Mouse (Mus musculus) adrenal gland, adult 18-20 months (tissue): Measurements from ENCODE around the gene Klf2. TPM values are rescaled to one million over a fixed set of nuclear protein-coding genes. Genes with fewer than 3 reads are reported as not detected.

ENCODE experiments used
- DNase-seq, 2 experiments: peaks; one replicate each; pipeline ENCODE4 v3.0.0; 2021 to 2022; ENCODE audit warnings: low spot score in 2 of 2
- total RNA-seq, 2 experiments: library from RNA; stranded (reverse); gene quantifications; 1 replicate in 1 of 2; 2 replicates in 1 of 2; pipeline ENCODE4 v1.2.3; 2021

The Klf2 gene
- total RNA-seq, 2 experiments from 2014 or later, result 44.4 to 68.3 TPM

DNA sequence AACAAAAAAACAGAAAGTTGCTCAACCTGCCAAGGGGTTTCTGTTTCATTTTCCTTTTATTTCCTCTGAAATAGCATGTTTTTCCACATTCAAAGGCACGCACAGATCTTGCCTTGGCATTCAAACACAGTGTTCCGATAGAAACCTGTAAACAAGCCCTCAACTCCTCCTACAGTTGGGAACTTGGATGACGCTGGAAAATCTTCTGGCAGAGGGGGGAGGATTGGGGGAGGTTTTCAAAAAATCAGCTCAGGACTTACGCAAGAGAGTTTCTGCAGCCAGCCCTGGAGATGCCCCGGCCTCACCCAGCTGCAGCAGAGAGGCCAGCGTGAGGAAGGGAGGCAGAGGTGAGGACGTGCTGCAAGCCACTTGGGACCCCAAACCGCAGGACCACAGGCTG, 15.2 kb upstream of the Klf2 start:
- DNase-seq, result peak; percentile 51 to 60

DNA sequence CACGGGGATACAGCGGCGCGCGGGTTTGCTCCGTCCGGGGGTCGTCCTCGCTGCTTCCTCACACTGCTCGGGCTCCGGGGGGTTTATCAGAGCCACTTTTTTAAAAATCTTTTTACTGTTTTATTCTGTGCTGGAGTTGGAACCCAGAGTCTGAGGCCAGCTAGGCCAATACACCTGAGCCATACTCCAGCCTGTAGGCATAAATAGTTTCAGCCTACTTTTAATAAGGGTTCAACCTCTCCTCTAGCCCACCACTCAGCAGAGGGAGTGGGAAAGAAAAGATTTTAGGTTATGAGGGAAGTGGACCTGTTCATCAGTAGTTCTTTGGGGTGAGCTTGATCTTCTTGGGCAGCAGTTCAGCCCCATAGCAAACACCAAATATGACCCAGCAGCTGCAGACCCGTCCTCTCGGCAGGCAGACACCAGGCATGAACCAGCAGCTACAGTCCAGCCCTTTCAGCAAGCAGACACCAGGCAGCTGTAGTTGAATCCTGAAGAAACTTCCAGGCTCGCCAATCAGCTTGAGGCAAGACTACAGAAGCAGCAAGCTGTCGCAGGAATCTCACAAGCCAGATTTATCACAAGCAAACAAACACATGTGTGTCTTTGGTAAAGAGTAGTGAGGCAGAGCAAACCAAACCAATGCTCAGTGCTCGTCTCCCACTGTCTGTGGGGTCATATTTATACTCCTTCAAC, 13.5 kb upstream of the Klf2 start, which contains the start of gene Gm10282:
TSS of gene Gm10282 (minus strand) at position 51 of the 696 bp plus-strand sequence.
- DNase-seq, result no peak

DNA sequence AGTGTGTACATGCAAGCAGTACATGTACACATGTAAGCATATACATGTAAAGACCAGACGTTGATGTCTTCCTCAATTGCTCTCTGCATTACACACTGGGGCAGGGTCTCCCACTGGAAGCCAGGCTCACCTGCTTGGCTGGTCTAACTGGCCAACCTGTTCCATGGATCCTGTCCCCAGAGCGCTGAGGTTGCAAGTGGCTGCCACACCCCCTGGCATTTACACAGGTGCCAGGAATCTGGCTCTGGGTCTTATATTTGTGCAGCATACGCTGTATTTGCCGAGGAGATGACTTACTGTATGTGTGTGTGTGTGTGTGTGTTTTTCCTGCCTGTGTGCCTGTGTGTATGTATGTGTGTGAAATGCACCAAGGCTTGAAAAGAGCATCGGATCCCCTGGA, 11.9 kb upstream of the Klf2 start:
- DNase-seq, result no peak

DNA sequence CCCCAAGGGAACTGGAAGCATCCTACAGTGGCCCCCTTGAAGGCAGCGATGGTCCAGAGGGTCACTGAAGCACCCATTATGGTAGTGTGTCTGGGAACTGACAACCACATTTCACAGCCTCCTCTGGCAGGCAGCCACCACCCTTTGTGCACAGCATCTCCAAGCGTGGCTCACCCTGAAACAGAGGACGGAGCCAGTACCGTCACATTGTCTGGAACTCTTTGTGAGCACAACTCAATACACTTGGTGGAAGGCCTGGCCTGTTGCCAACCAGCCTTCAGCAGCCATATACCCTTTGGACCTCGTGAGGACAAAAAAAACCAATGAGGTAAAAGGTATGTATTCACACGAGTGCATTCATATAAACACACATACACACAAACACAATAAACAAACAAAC, 10.6 kb upstream of the Klf2 start:
- DNase-seq, result no peak

DNA sequence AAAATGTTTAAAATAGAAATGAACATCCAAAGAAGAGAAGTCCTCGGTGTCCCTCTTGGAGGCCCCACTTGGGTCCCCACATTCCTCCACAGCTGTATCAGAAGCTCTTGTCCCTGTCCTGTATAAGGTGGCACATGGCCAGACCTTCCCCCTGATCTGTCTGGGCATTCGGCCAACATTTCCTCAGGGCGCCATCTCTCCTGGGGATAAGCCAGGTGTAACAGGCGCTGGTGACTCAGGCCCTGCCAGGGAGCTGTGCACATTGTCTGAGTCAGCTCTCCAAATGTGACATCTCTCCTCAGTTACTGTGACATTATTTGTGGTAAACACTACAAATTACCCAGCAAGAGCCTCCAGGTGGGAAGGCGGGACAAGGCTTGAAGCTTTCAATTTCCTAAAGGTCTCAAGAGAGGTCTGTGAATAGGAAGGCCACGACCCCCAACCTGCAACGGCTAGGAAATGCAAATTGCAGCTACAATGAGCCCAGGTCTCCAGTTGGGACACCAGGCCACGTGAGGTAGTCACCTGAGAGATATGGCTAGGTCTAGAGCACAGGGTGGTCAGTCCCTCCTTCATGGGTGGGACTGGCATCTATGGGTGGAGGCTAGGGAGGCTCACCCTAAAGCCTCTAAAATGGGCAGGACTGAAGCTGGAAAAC, 7.9 kb upstream of the Klf2 start:
- DNase-seq, result peak; percentile 71 to 81

DNA sequence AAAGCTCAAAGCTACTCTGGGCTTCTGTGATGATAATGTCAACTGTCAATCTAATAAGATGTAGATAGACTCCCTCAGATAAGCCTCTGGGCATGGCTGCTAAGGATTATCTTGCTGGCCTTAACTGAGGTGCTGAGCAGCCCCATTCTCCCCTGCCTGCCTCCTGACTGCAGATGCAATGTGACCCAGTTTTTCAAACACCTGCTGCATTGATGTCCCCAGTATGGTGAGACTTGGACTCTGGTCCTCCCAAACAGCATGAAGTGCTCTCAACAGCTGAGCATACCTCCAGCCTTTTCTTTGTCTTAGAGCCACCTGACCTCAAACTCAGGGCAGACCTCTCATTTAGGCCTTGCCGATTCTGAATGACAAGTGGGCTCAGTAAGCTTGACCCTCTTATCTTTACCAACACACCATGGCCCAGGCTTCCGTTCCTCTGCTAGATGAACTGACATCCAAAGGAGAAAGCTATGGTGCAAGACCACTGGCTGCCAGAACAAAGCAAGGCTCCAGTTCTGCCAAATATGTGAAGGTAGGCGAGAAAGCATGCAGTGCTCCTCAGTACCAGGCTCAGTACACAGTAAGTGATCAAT, 5.8 kb upstream of the Klf2 start:
- DNase-seq, result no peak

DNA sequence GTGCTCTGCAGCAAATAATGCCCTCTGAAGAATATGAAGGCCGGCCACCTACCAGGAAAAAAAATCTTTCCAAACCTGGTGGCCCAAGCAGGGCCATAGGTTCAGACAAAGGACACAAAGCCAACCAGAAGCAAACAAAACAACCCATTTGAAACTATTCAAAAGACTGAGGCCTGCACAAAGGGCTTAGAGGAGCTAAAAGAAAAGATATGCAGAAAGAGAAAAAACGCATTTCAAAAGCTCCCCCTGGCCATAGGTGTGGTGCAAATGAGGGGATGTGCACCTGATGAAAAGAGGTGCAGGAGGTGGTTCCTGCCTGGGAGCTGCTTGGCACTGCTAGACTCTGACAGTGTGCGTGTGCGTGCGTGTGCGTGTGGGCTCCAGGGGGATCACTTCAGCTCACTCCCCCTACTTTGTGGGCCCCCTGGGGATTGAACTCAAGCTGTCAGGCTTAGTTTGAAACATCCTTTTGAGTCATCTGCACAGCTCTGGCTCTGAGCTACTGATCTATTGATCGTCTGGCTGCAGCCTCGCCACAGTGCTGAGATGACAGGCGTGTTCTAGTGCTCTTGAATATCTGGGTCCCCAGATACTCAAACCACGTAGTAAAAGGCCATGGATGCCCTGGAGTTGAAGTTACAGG, 2.7 kb upstream of the Klf2 start:
- DNase-seq, result no peak

DNA sequence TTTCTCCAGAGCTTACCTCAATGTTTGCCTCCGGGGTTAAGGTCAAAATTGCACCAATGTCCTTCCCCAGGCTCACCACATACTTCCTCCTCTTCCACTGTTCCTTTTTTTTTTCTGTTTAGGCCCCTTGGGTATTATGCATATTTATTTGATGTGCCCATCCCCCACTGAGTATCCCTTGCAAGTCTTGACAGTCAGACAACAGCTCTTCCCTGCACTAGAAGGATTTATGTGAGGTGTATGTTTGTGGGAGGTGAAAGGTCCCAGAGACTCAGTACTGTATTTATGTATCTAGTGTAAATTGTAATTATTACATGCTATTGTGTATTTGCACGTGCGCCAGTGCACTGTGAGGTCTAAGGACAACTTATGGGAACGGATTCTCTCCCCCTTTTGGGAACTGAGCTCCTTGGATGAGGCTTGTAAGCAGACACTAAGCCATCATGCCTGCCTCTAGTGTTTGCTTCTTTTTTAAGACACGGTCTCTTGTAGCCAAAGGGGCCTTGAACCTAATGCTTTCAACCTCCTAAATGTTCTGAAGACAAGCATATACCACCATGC, 1.0 kb upstream of the Klf2 start:
- DNase-seq, result no peak

DNA sequence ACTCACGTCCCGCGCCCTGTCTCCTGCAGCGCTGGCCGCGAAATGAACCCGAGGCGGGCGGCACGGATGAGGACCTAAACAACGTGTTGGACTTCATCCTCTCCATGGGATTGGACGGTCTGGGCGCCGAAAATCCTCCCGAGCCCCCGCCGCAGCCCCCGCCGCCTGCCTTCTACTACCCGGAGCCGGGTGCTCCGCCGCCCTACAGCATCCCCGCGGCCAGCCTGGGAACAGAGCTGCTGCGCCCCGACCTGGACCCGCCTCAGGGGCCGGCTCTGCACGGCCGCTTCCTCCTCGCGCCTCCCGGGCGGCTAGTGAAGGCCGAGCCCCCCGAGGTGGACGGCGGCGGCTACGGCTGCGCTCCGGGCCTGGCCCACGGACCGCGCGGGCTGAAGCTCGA, 564 bp downstream of the Klf2 start:
- peak; percentile 43 to 55 for DNase-seq

DNA sequence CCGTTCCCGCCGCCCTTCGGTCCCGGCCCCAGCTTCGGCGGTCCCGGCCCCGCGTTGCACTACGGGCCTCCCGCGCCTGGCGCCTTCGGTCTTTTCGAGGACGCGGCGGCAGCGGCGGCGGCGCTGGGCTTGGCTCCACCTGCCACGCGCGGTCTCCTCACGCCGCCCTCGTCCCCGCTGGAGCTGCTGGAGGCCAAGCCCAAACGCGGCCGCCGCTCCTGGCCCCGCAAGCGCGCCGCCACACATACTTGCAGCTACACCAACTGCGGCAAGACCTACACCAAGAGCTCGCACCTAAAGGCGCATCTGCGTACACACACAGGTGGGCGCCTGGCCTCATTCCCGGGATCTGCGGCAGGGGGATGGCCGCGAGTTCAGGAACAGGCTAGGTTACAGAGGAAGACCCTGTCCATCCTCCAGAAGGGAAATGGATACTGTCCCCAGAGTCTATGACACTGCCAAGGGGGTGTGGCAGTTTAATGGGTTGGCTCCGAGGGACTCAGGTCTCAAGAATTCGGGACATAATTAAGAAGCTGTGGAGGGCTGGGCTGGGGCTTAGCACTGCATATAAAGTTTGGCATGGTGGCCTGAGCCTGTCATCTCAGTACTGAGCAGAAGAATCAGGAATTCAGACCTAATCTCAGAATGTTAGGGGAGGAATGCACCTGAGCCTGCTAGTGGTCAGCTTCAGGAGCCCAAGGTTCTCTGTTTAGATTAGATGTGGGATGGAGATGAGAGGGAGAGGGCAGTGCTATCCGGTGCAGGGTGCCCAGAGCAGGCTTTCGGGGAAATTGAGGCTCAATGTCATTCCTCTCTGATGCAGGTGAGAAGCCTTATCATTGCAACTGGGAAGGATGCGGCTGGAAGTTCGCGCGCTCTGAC, 1.3 kb downstream of the Klf2 start:
- peak; percentile 43 to 50 for DNase-seq

DNA sequence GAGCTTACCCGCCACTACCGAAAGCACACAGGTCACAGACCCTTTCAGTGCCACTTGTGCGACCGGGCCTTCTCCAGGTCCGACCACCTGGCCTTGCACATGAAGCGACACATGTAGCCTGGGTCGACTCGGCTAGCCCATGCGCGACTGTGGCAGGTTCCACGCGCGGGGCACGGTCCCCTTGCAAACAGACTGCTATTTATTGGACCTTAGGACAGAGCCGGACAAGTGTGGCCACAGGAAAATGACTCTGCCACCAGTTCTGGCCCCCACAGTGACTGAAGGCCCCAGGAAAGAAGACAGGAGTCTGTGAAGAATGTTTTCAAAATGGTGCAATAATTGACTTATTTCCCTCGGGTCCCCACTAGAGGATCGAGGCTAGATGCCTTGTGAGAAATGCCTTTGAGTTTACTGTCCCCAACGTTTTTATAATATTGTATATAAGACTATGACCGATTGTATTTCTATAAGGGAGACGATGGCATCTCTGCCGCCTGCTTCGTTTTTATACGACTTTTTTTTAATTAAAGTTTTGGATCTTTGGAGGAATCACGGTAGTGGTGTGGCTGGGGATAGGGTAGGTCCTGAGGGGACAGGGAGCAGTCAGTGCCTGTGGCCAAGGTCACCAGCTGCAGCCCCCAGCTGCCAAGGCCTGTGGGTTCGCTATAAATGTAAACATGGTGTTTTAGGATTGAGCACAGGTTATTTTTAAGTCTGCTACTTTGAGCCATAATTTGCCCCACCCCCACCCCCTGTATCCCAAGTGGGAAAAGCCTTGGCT, 2.2 kb downstream of the Klf2 start:
- DNase-seq, result no peak

DNA sequence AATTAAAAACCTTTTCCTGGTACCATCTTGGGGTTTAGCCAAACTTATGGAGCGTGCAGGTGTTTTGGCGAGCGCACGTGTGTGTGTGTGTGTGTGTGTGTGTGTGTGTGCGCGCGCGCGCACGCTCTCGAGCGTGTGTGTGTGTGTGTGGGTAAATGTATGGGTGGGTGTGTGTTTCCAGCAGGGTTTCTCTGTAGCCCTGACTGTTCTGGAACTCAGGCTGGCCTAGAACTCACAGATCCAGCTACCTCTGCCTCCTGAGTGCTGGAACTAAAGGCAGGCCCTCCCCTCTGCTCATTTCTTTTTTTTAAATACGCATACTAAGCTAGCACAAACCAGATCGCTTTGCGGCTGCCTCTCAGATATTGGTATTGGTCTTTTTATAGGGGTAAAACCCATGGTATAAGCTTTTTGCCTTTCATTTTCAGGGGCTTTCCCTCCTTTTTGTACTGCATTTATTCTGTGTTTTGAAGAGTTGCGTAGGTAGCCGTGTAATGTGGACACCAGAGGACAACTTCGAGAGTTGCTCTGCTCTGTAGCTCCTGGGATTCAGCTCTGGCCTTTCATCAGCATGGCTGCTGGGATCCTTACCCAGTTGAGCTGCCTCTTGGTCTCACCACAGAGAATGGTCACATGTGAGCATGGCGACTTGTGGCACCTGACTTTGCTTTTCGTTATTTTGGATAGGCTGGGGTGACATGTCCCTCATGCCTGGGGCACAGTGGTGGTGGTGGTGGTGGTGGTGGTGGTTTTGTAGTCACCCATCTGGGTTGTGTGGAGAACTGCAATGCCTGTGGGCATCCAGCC, 3.0 kb downstream of the Klf2 start:
- DNase-seq, result no peak

DNA sequence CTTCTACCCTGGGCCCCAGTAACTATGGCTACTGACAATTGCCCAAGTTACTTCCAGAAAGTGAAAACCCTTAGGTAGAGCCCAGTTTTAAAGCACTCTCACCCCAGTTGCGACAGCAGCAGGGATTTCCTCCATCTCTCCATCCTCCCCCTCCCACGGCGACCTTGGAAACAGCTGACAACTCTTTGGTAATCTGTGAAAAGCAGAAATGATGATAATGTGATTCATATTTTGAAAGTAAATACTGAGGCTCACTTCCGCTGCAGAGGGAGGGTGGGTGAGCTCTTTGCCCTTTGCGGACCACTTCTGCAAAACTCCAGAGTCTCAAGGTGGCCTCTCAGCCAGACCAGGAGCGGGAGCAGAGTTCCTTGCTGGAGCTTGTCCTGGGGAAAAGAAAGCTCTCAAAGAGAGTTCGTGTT, 3.6 kb downstream of the Klf2 start:
- DNase-seq, result peak; percentile 50 to 70

DNA sequence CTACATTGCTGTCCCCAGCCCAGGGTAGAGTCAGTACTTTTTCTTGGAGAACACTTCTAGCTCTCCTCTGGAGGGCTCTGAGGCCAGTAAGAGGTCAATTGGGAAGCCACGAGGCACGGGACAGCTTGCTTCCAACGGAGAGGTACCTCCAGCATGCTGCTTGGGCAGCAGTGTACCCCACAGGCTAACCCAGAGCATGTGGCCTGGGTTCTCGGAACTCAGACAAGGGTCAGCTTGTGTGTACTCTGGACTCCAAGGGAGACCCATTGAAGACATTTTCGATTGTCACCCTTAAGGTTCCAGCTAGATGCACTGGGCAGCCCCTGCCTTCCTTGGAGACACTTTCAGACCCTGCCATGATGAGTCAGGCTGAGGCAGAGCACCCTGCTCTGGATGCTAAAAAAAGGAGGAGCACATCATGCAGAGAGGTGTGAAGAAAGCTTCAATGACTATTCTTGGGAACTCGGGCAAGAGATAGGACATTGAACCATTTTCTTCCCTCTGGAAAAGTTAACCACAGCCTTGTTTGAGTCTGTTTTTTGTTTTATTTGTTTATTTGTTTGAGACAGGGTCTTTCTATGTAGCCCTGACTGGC, 4.4 kb downstream of the Klf2 start:
- DNase-seq, result no peak

DNA sequence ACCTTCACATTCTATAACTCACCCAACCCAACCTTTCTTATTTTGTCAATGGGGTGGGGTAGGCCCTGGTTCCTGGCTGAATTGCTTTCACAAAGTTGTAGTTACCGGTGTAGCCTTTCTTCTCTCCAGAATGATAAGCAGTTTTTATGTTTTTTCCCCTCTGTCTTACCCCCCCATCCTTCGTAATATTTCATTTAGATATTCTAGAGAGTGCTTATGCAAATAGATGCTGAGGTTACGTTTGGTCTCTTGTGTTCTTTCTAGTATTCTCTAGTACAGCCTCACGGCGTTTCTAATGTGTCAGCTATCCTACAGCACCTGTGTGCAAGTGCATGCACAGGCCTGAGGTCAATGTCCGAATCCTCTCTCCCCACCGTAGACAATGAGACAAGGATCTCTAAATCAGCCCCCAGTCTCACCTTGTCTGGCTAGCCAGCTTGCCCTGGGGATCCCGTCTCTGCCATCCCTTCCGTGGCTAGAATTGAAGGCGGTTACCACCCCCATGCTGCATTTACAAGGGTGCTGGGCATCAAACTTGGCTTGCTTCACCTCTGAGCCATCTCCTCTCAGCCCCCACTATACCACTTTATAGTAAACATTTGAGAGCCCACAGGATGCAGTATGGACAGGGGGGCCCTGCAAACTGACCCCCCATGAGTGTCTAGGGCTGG, 5.3 kb downstream of the Klf2 start:
- no peak for DNase-seq

DNA sequence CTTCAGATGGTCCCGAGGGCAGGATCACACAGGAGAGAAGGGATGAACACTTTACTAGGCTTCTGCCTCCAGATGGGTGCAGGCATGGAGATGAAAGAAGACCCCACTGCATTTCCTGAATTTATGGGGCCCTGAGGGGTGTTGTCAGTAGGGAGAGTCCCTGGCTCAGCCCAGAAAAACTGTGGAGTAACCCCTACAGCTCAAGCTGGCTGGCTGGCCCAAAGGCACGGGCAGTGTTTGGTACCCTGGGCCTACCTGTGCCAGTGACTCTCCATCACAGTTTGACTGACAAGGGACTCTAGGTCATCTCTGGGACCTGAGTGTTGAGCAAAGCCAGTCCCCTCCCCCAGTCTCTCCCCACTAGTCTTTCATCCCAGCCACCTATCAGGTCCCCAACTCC, 5.9 kb downstream of the Klf2 start:
- DNase-seq, result no peak

DNA sequence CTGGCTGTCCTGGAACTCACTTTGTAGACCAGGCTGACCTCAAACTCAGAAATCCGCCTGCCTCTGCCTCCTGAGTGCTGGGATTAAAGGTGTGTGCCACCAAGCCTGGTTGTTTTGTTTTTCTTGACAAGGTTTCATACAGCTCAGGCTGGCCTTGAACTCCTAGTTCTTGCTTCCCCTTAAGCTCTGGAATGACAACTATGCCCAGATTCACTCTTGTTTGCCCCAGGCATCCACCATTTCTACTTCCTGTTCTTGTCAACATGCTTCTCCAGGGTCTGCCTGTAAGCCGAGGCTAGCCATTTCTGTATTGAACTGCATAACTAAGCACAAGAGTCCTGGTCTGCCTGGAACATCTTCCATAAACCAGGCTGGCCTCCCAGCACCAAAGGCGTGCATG, 10.3 kb downstream of the Klf2 start:
- no peak for DNase-seq
